Mouse (Mus musculus): Measurements from ENCODE around the gene Abcc8.
"Not testable (repeated sequence)": the region's sequence is repeated elsewhere in the genome, so short reads cannot be mapped to it uniquely, and the experiment has no call there.

Abcc8 gene

GRCm38 (mm10) chr7:46179431-46180275 is at the start of gene Abcc8:
Gene Abcc8 (minus strand): TSS chr7:46180033.
- no peak for DNase-seq (ENCODE audit: low spot score)

GRCm38 (mm10) chr7:46226936-46227335 is 47.1 kb upstream of the Abcc8 start:
- DNase-seq (ENCODE audit: low spot score): no peak

- DNase-seq (ENCODE audit: low spot score): peak; percentile 51
Measured at GRCm38 (mm10) chr7:46226253-46226652, 46.4 kb upstream of the Abcc8 start.

GRCm38 (mm10) chr7:46220591-46221129 is 40.8 kb upstream of the Abcc8 start:
- no peak for DNase-seq (ENCODE audit: low spot score)

GRCm38 (mm10) chr7:46218415-46218814 is 38.6 kb upstream of the Abcc8 start:
- DNase-seq (ENCODE audit: low spot score): no peak

GRCm38 (mm10) chr7:46216481-46216880 is 36.6 kb upstream of the Abcc8 start:
- no peak for DNase-seq (ENCODE audit: low spot score)

- no peak for DNase-seq (ENCODE audit: low spot score)
Measured at GRCm38 (mm10) chr7:46210276-46210675, 30.4 kb upstream of the Abcc8 start.

GRCm38 (mm10) chr7:46208131-46208530 is 28.3 kb upstream of the Abcc8 start:
- DNase-seq (ENCODE audit: low spot score): no peak

GRCm38 (mm10) chr7:46204775-46205174 is 24.9 kb upstream of the Abcc8 start:
- DNase-seq (ENCODE audit: low spot score): no peak

GRCm38 (mm10) chr7:46204046-46204471 is 24.2 kb upstream of the Abcc8 start:
- peak; percentile 25 for DNase-seq (ENCODE audit: low spot score)

- DNase-seq (ENCODE audit: low spot score): no peak
Measured at GRCm38 (mm10) chr7:46201649-46202048, 21.8 kb upstream of the Abcc8 start.

GRCm38 (mm10) chr7:46200021-46200420 is 20.2 kb upstream of the Abcc8 start:
- DNase-seq (ENCODE audit: low spot score): no peak

- DNase-seq (ENCODE audit: low spot score): no peak
Measured at GRCm38 (mm10) chr7:46195356-46195755, 15.5 kb upstream of the Abcc8 start.

- no peak for DNase-seq (ENCODE audit: low spot score)
Measured at GRCm38 (mm10) chr7:46184232-46184631, 4.4 kb upstream of the Abcc8 start.

- DNase-seq (ENCODE audit: low spot score): peak; percentile 48
Measured at GRCm38 (mm10) chr7:46181590-46181989, 1.8 kb upstream of the Abcc8 start.

GRCm38 (mm10) chr7:46168980-46169379 is 10.9 kb downstream of the Abcc8 start:
- not testable (repeated sequence) for DNase-seq (ENCODE audit: low spot score)

GRCm38 (mm10) chr7:46168402-46168801 is 11.4 kb downstream of the Abcc8 start:
- DNase-seq (ENCODE audit: low spot score): no peak

GRCm38 (mm10) chr7:46167901-46168300 is 11.9 kb downstream of the Abcc8 start:
- DNase-seq (ENCODE audit: low spot score): no peak

GRCm38 (mm10) chr7:46165876-46166275 is 14.0 kb downstream of the Abcc8 start:
- no peak for DNase-seq (ENCODE audit: low spot score)

GRCm38 (mm10) chr7:46162731-46163130 is 17.1 kb downstream of the Abcc8 start:
- DNase-seq (ENCODE audit: low spot score): no peak

- no peak for DNase-seq (ENCODE audit: low spot score)
Measured at GRCm38 (mm10) chr7:46162132-46162727, 17.6 kb downstream of the Abcc8 start.

- DNase-seq (ENCODE audit: low spot score): no peak
Measured at GRCm38 (mm10) chr7:46161615-46162014, 18.2 kb downstream of the Abcc8 start.

- no peak for DNase-seq (ENCODE audit: low spot score)
Measured at GRCm38 (mm10) chr7:46157746-46158145, 22.1 kb downstream of the Abcc8 start.

Measured in urinary bladder, postnatal 14 days (tissue).